Mouse (Mus musculus) E14TG2a.4 (cell line): ENCODE data around the gene Lemd1.

Experiments
- CTCF ChIP-seq: conservative IDR thresholded peaks from 2 replicates; pipeline ENCODE4 v1.5.1; 2014; ENCODE audit warnings: low read length
- NANOG ChIP-seq: IDR thresholded peaks from 2 replicates; pipeline ENCODE4 v1.6.1; 2014; ENCODE audit warnings: borderline replicate concordance, low read length, mixed read lengths
- POU5F1 ChIP-seq: IDR thresholded peaks from 2 replicates; pipeline ENCODE4 v1.6.1; 2014; ENCODE audit warnings: low read length, borderline replicate concordance

- TF ChIP-seq CTCF, result no peak
- no peak for TF ChIP-seq NANOG
- no peak for TF ChIP-seq POU5F1
Measured at GRCm38 (mm10) chr1:132304618-132305214, 113.5 kb downstream of the Lemd1 start.
